Mouse (Mus musculus): Measurements from ENCODE around the gene Olfr685. TPM values are rescaled to one million over a fixed set of nuclear protein-coding genes. Genes with fewer than 3 reads are reported as not detected.

Gene Olfr685
- polyA plus RNA-seq, 1 experiment from 2014 or later: not detected

Other genes with a start within 250 kb of the Olfr685 start
- gene Olfr670, start 223.4 kb downstream of the Olfr685 start, polyA plus RNA-seq (2015; fragmentation: Nextera tagmentation; extraction: Ambion mirVana): not detected in 2 replicates
- gene Olfr671, start 206.9 kb downstream of the Olfr685 start, polyA plus RNA-seq (2015; fragmentation: Nextera tagmentation; extraction: Ambion mirVana): not detected in 2 replicates
- not detected in 2 replicates for gene Olfr672, start 184.0 kb downstream of the Olfr685 start, polyA plus RNA-seq (2015; fragmentation: Nextera tagmentation; extraction: Ambion mirVana)
- gene Olfr675, start 157.6 kb downstream of the Olfr685 start, polyA plus RNA-seq (2015; fragmentation: Nextera tagmentation; extraction: Ambion mirVana): not detected in 2 replicates
- gene Olfr676, start 153.3 kb downstream of the Olfr685 start, polyA plus RNA-seq (2015; fragmentation: Nextera tagmentation; extraction: Ambion mirVana): not detected in 2 replicates
- not detected in 2 replicates for gene Olfr677, start 134.6 kb downstream of the Olfr685 start, polyA plus RNA-seq (2015; fragmentation: Nextera tagmentation; extraction: Ambion mirVana)
- gene Olfr678, start 121.5 kb downstream of the Olfr685 start, polyA plus RNA-seq (2015; fragmentation: Nextera tagmentation; extraction: Ambion mirVana): not detected in 2 replicates
- not detected in 2 replicates for gene Olfr679, start 104.8 kb downstream of the Olfr685 start, polyA plus RNA-seq (2015; fragmentation: Nextera tagmentation; extraction: Ambion mirVana)
- gene Olfr680-ps1, start 93.2 kb downstream of the Olfr685 start, polyA plus RNA-seq (2015; fragmentation: Nextera tagmentation; extraction: Ambion mirVana): not detected in 2 replicates
- not detected in 2 replicates for gene Olfr681, start 69.2 kb downstream of the Olfr685 start, polyA plus RNA-seq (2015; fragmentation: Nextera tagmentation; extraction: Ambion mirVana)
- not detected in 2 replicates for gene Olfr683, start 39.0 kb downstream of the Olfr685 start, polyA plus RNA-seq (2015; fragmentation: Nextera tagmentation; extraction: Ambion mirVana)
- gene Olfr684, start 22.4 kb downstream of the Olfr685 start, polyA plus RNA-seq (2015; fragmentation: Nextera tagmentation; extraction: Ambion mirVana): not detected in 2 replicates
- not detected in 2 replicates for gene Olfr686, start 21.5 kb upstream of the Olfr685 start, polyA plus RNA-seq (2015; fragmentation: Nextera tagmentation; extraction: Ambion mirVana)
- gene Olfr688, start 102.1 kb upstream of the Olfr685 start, polyA plus RNA-seq (2015; fragmentation: Nextera tagmentation; extraction: Ambion mirVana): not detected in 2 replicates
- 0.03 and 0.05 TPM in 2 replicates for gene Olfr689, start 125.2 kb upstream of the Olfr685 start, polyA plus RNA-seq (2015; fragmentation: Nextera tagmentation; extraction: Ambion mirVana)
- gene Olfr690, start 148.1 kb upstream of the Olfr685 start, polyA plus RNA-seq (2015; fragmentation: Nextera tagmentation; extraction: Ambion mirVana): not detected in 2 replicates
- gene Olfr691, start 156.3 kb upstream of the Olfr685 start, polyA plus RNA-seq (2015; fragmentation: Nextera tagmentation; extraction: Ambion mirVana): 0.12 and 0.16 TPM in 2 replicates
- gene Olfr692, start 182.2 kb upstream of the Olfr685 start, polyA plus RNA-seq (2015; fragmentation: Nextera tagmentation; extraction: Ambion mirVana): not detected in 2 replicates
- not detected in 2 replicates for gene Gm5901, start 189.0 kb upstream of the Olfr685 start, polyA plus RNA-seq (2015; fragmentation: Nextera tagmentation; extraction: Ambion mirVana)
- gene Fam160a2, start 214.0 kb upstream of the Olfr685 start, polyA plus RNA-seq (2015; fragmentation: Nextera tagmentation; extraction: Ambion mirVana): 43.7 and 45.1 TPM in 2 replicates
- 0.08 and 0.12 TPM in 2 replicates for gene Cnga4, start 218.6 kb upstream of the Olfr685 start, polyA plus RNA-seq (2015; fragmentation: Nextera tagmentation; extraction: Ambion mirVana)
- gene Cckbr, start 239.7 kb upstream of the Olfr685 start, polyA plus RNA-seq (2015; fragmentation: Nextera tagmentation; extraction: Ambion mirVana): 5.2 and 5.5 TPM in 2 replicates

Measured in hindbrain, embryonic 15.5 days (tissue).